Mouse (Mus musculus) frontal cortex, postnatal 36 days (tissue): Measurements from ENCODE around the gene Pyy.

Source experiments
- DNase-seq, 2 experiments: peaks; one replicate each; pipeline ENCODE4 v3.0.0; 2022; ENCODE audit warnings: low spot score in 2 of 2

Gene Pyy

GRCm38 (mm10) chr11:102107732-102108131 is at the start of gene Pyy:
Pyy (minus strand) TSS chr11:102107832.
- DNase-seq, result no peak

DNA sequence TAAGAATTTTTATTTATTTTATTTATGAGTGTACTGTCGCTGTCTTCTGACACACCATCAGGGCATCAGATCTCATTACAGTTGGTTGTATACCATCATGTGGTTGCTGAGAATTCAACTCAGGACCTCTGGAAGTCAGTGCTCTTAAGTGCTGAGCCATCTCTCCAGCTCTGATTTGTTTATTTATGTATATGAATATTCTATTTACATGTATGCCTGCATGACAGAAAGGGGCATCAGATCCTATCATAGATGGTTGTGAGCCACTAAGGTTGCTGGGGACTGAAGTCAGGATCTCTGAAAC is 49.1 kb upstream of the Pyy start:
- no peak for DNase-seq

DNA sequence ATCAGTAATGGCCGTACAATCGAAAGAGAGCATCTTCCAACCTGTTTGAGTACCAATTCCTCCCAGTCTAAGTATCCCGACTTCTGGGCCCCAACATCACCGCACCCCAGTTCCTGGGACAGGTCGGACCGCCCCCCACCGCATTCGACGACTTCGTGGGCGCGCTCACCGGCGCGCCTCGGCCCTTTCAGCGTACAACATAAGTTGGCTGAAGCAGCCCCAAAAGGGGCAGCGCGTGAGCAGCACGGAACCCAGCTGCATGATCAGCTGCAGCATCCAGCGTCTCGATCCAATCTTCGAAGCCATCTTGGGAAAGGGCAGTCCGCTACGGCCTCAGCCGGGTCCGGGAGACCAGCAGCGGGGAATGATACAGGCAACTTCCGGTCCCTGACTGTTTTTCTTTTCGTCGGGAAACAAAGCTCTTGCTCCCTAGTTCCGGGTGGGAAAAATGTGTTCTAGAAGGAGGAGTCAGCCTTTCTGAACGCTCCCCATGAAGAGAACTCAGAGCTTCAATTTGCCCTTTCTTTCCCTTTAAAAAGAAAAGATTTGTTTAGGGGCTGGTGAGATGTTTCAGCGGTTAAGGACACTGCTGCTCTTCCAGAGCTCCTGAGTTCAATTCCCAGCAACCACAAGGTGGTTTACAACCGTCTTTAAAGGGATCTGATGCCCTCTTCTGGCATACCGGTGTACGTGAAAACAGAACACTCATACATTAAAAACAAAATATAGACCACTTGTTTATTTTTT is 48.6 kb upstream of the Pyy start, which contains the start of gene Tmem101:
TSS of gene Tmem101 (minus strand) at position 366 of the 747 bp plus-strand sequence.
- peak; percentile 89 to 91 for DNase-seq

GRCm38 (mm10) chr11:102147213-102147989 is 39.8 kb upstream of the Pyy start:
- DNase-seq, result no peak

- DNase-seq, result no peak
Measured at GRCm38 (mm10) chr11:102146531-102146930, 38.9 kb upstream of the Pyy start.

DNA sequence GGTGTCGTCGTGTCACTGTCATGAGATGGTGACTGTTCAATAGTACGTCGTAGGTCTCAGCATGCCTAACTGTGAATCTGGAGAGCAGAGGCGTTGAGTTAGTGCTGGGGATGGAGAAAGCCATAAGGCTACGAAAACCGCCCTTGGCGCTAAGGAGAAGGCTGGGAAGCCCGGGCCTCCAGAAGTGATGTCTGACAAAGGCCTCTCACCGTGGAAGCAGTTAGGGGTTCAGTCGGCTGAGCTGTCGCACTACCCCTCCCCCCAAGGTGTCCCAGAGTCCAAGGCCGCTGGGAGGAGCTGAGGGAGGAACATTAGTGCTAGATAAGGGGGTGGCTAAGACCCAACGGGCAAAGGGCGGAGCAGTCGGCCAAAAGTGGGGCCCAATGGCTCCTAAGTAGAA is 38.4 kb upstream of the Pyy start:
- no peak for DNase-seq

DNA sequence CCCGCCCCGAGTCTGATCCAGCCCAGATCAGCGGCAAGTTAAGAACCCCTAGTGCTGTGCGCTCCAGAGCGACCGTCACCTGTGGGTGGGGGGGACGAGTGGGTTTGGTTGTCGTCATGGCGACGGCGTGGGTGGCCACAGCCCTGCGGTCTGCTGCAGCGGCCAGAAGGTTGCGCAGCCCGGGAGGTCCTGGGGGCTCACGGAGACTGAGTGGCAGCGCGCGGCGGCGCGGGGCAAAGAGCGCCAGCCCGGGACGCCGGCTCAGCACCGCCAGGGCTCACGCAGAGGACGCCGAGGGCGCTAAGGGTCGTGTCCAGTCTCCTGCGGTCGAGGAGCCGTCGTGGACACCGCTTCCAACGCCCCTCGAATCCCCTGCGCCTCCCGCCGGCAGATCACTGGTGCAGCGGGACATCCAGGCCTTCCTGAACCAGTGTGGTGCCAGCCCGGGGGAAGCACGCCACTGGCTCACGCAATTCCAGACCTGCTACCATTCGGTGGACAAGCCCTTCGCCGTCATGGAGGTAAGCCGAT is 37.9 kb upstream of the Pyy start, which contains the start of gene Nags:
TSS of gene Nags (plus strand) at position 43 of the 531 bp plus-strand sequence.
- no peak for DNase-seq

DNA sequence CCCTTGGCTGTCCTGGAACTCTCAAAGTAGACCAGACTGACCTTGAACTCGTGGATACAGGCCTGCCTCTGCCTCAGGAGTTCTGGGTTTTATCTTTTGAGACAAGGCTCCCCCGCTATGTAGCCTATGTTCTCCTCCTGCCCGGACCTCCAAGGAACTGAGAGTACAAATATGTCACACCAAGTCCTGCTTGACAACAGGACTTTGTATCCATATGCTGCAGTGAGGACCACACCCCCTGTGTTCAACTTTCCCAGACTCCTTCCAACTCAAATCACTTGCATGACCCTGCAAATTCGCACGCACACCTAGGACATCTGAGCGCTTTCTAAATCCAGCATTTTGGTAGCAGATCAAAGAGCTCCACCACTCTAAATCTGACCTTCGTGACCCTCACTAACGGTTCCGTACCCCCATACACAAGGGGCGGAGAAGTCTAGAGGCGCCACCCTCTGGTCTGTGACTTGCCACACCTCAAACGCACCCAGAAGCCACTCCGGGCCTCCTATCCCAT is 37.4 kb upstream of the Pyy start:
- DNase-seq, result no peak

GRCm38 (mm10) chr11:102142355-102142754 is 34.7 kb upstream of the Pyy start:
- DNase-seq, result no peak

GRCm38 (mm10) chr11:102140508-102140907 is 32.9 kb upstream of the Pyy start:
- peak; percentile 59 to 71 for DNase-seq

DNA sequence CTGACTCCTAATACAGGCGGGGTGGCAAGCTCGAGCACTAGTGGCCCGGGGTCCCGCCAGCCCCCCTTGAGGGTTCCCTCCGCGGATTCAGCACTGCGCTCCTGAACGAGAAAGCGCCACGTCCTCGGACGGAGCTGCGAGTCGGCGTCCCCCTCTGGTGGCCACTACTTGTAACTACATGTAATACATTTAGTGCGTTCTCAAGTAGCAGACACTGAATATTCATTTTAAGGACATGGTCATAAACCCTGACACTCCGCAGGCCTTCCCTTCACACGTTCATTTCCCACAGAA is 30.8 kb upstream of the Pyy start:
- DNase-seq, result peak; percentile 47 to 67

DNA sequence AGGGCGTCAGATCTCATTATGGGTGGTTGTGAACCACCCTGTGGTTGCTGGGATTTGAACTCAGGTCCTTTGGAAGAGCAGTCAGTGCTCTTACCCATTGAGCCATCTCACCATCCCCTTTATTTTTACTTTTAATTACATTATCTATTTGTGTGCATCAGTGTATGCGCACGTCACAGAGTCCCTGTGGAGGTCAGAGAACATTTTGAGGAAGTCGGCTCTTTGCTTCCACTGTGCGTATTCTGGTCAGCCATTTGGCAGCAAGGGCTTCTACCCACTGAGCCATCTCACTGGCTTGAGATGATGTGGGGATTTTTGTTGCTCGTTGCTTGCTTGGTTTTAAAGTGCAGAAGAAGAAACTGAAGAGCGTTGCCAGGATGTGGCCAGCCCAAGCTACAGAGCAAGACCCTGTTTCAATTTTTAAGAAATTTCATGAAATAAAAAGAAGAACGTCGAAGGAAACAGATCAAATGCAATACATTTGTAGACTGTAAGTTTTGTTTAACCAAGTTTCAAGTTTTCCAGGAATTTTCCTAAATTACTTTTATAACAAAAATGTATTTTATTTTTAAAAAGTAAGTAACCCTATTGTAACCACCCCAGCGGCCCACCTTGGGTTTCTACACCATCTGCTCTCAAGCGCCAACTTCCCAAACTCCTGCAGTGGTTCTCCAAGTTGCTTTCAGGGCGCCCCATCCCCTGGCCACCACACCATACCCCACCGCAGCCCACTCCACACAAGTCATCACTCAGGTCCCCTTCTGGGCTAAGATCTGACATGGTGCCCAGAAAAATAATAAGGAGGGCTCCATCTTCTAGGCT is 30.2 kb upstream of the Pyy start:
- no peak for DNase-seq

- no peak for DNase-seq
Measured at GRCm38 (mm10) chr11:102134516-102134915, 26.9 kb upstream of the Pyy start.

GRCm38 (mm10) chr11:102117386-102117785 is 9.8 kb upstream of the Pyy start:
- DNase-seq, result no peak

DNA sequence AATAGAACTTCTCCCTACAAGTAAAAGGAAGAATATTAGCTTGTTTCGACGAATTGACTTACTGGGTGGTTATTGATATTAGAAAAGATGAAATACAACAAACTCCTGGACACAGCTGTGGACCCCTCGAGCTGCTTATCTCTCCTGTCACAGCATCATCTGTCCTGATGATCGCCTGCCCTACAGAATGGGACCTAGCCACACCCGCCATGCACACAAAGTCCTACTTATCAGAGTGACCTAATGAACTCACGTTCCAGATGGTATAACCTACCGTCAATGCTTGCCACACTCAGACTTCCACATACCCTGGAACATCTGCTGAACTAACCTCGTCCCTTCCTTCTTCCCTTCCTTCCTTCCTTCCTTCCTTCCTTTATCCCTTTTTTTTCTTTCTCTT is 8.6 kb upstream of the Pyy start:
- DNase-seq, result no peak

- DNase-seq, result no peak
Measured at GRCm38 (mm10) chr11:102111576-102111975, 3.9 kb upstream of the Pyy start.

DNA sequence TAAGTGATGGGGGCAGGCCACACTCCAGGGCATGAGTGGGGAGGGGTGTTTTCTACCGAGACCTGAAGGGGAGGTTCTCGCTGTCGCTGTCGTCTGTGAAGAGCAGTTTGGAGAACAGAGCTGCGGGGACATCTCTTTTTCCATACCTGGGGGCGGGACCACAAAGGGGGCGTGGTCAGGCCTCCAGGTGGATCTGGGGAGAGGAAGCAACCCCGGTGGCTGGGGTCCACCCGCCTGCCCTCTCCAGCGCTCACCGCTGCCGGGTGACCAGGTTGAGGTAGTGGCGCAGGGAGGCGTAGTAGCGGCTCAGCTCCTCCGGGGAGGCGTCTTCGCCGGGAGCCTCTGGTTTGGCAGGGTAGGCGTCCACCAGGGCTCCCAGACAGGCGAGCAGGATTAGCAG is 721 bp downstream of the Pyy start:
- DNase-seq, result no peak

DNA sequence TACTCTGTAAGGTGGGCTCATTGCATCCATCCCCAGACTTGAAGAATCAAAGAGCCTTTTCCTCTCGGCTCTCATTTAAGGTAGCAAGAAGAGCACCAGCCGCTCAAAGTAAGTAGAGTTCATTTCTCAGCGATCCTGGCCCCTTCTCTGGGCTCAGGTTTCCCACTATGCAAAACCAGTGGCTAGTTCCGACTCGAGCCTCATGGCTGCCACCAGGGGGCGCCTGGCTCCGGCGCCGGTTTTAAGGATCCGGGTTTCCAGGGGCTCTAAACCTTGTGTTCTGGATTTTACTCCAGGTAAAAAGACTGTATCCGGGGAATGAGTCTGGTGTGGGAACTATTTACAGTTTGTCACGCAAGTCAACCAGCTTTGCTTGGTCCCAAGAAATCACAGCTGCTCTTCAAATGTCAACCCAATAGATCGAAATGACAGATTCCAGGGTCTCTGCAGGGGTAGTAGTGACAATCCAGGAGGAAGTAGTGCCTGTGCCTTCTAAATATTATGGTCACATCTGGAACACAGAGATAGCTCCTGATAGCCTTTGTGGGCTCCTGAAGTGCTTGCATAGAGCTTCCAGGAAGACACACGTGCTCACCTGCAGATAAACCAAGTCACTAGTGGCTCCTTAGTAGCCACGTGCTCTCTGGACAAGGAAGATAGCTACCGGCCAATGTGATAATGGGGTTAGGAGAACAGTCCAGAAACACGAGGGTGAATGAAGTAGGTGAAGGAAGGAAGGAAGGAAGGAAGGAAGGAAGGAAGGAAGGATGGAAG is 5.0 kb downstream of the Pyy start:
- peak; percentile 49 to 54 for DNase-seq

- no peak for DNase-seq
Measured at GRCm38 (mm10) chr11:102101219-102101618, 6.4 kb downstream of the Pyy start, which contains the start of gene Ppy. Ppy (minus strand) TSS chr11:102101319.

GRCm38 (mm10) chr11:102096887-102097391 is 10.7 kb downstream of the Pyy start:
- DNase-seq, result peak; percentile 55 to 68

GRCm38 (mm10) chr11:102096446-102096845 is 11.2 kb downstream of the Pyy start:
- DNase-seq, result no peak
